Mouse (Mus musculus) ES-Bruce4 (cell line): Measurements from ENCODE around the gene Agtpbp1.

Source experiments
- CTCF ChIP-seq: IDR thresholded peaks from one replicate; pipeline ENCODE4 v1.8.1; 2011; ENCODE audit warnings: low read depth, low read length
- EP300 ChIP-seq: IDR thresholded peaks from 2 replicates; pipeline ENCODE4 v1.6.1; 2011; ENCODE audit warnings: low read depth, low read length; ENCODE audit not compliant: insufficient read depth
- POLR2A ChIP-seq: IDR thresholded peaks from one replicate; pipeline ENCODE4 v1.8.1; 2011; ENCODE audit warnings: low read length; ENCODE audit not compliant: insufficient read depth

DNA sequence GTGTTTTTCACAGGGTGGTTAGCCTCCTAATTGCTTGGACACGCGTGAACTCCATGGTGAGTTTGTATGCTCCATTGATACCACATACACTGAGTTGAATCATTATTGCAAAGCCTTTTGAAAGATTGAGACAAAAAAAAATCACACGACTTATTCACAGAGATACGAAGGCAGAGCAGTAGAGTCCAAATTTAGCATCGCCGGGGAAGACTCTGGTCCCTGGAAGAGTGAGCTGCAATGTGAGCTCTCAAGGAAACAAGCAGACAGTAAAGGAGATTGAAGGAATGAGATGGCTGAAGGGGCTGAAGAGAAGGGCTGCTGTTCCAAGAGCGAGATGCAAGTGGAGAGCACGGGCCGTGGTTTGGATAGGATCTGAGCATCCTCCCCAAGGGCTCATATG lies 171.1 kb downstream of the Agtpbp1 start:
- TF ChIP-seq EP300 (no peak), CTCF (no peak), POLR2A (no peak)
